Mouse (Mus musculus) natural killer cell, adult 2 months (primary cell): ENCODE measurements at regions not wholly inside any gene's neighbourhood (a gene's known extent, or its start where the extent isn't known, plus 50 kb on each side); places are given as distances from the start of the nearest gene placed in this dataset.
"Not testable (repeated sequence)": the region's sequence is repeated elsewhere in the genome, so short reads cannot be mapped to it uniquely, and the experiment has no call there.

Source experiments
- DNase-seq, 2 experiments: peaks; one replicate each; pipeline ENCODE4 v3.0.0; 2022; ENCODE audit warnings: low spot score in 2 of 2

DNA sequence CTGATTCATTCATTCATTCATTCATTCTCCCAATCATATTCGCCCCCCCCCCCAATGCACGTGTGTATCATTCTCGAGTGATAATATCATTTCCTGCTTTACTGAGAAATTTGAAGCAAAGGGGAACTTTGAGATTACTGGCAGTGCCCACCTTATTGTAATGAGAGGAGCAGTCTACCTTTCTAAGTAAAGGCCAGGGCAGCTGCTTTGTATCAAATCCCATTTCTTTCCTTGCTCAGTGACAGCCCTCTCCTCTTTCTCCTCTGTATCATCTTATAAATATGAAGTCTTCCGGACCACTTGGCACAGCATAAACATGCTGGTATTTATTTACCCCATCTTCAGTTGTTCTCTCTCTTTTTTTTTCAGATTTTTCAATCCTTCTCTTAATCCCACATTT lies 139.1 kb upstream of the Tacstd2 start:
- not testable (repeated sequence) for DNase-seq

DNA sequence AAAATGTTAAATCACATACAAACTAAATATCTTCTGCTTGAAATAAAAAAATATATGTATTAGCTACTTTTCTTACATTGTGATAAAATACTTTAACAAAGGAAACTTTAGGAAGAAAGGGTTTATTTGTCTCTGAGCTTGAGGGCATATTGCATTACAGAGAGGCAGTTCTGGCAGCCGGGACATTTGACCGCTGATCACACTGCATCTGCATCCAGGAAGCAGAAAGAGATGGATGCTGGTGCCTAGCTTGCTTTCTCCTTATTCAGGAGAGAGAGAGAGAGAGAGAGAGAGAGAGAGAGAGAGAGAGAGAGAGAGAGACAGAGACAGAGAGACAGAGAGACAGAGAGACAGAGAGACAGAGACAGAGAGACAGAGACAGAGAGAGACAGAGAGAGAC lies 137.7 kb upstream of the Tacstd2 start:
- not testable (repeated sequence) for DNase-seq

DNA sequence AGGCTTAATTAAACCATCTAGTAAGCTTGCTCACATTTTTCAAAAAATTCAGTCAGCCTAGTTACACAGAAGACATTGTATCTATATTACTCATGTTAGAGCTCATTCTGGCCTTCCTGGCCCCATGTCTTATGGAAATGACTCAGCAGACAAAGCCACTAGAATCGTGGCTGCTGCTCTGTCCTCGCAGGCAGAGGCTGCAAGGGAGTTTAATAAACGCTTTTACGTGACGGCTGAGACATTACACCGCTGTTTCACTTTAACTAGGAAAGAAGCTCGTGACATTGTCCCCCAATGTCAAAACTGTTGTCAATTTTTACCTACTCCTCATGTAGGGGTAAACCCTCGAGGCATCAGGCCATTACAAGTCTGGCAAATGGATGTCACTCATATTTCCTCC lies 132.5 kb upstream of the Tacstd2 start:
- not testable (repeated sequence) for DNase-seq

DNA sequence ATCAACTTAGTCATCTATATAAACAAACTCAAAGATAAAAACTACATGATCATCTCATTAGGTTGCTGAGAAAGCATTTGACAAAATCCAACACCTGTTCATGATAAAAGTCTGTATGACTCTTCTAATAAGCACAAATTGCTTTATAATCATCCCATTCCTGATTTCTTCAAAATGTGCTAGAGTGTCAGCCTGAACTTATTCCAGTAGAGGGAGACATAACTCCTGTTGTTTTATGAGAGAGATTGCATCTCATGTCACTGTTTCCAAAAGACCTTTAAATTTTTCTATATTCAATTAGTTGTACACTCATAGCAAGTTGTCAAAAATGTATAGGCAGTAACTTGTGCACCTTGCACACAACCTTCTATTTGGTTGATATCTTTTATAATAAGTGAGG lies 96.0 kb upstream of the Tacstd2 start:
- DNase-seq = no peak

DNA sequence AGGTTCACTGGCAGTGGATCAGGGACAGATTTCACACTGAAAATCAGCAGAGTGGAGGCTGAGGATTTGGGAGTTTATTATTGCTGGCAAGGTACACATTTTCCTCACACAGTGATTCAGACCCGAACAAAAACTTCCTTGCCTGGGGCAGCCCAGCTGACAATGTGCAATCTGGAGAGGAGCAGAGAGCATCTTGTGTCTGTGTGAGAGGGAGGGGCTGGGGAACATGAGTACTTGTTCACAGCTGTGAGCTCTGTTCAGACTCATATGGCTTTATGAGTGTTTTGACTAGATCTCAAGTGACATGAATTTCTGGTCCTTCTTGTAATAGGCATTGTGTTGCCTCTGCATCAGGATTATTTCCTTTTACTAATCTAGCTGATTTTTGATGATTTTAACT lies 74.8 kb upstream of the Tacstd2 start:
- no peak for DNase-seq

DNA sequence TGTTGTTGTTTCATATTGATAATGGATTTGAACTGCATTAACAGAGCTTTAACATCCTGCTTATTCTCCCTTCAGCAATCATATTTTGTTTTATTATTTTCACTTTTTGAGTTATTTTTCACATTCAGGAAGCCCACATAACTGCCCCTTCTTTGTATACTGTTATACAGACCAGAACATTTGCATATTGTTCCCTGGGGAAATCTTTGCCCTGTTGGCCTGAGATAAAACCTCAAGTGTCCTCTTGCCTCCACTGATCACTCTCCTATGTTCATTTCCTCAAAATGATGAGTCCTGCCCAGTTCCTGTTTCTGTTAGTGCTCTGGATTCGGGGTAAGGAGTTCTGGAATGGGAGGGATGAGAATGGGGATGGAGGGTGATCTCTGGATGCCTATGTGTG lies 73.9 kb upstream of the Tacstd2 start:
- not testable (repeated sequence) for DNase-seq
